Mouse (Mus musculus) MEL (cell line): ENCODE measurements around the gene Srgap1. TPM values are rescaled to one million over a fixed set of nuclear protein-coding genes. Genes with fewer than 3 reads are reported as not detected.

Experiments used
- DNase-seq: peaks from one replicate; pipeline ENCODE4 v3.0.0; 2011; ENCODE audit warnings: low read depth, low spot score
- H3K27ac ChIP-seq: 2 replicates; pipeline ENCODE4 v1.5.1; 2012; ENCODE audit warnings: low read depth, mild to moderate bottlenecking, control low read depth, low read length, moderate library complexity; ENCODE audit not compliant: control insufficient read depth
- H3K27me3 ChIP-seq, 2 experiments: fragments of 150-350 bp in 1 of 2; sonication (generic) in 1 of 2; 2 replicates each; pipeline ENCODE4 v1.6.1; 2012; ENCODE audit warnings: low read length in 2 of 2, mild to moderate bottlenecking in 2 of 2, improper control_type of control experiment in 1 of 2, moderate library complexity in 1 of 2; ENCODE audit not compliant: insufficient read depth in 2 of 2, control insufficient read depth in 1 of 2
- H3K36me3 ChIP-seq, 2 experiments: 2 replicates each; pipeline ENCODE4 v1.6.1; 2012 to 2014; ENCODE audit warnings: low read length in 2 of 2, improper control_type of control experiment in 1 of 2, inconsistent platforms in 1 of 2, mild to moderate bottlenecking in 1 of 2; ENCODE audit not compliant: insufficient read depth in 2 of 2, control insufficient read depth in 1 of 2
- H3K4me1 ChIP-seq, 2 experiments: fragments of 150-350 bp in 1 of 2; sonication (generic) in 1 of 2; 2 replicates each; pipeline ENCODE4 v1.6.1; 2012; ENCODE audit warnings: low read length in 2 of 2, improper control_type of control experiment in 1 of 2, mild to moderate bottlenecking in 1 of 2; ENCODE audit not compliant: insufficient read depth in 2 of 2, control insufficient read depth in 1 of 2
- H3K4me3 ChIP-seq, 2 experiments: fragments of 150-350 bp in 1 of 2; sonication (generic) in 1 of 2; 2 replicates each; pipeline ENCODE4 v1.5.1; 2012; ENCODE audit warnings: low read depth in 2 of 2, low read length in 2 of 2, mild to moderate bottlenecking in 2 of 2, moderate library complexity in 2 of 2, control low read depth in 1 of 2, improper control_type of control experiment in 1 of 2; ENCODE audit not compliant: control insufficient read depth in 1 of 2, insufficient read depth in 1 of 2
- H3K79me2 ChIP-seq: 2 replicates; pipeline ENCODE4 v1.6.1; 2012; ENCODE audit warnings: mild to moderate bottlenecking, low read length, moderate library complexity; ENCODE audit not compliant: control insufficient read depth, poor library complexity, insufficient read depth
- H3K9ac ChIP-seq: 2 replicates; pipeline ENCODE4 v1.6.1; 2012; ENCODE audit warnings: low read depth, mild to moderate bottlenecking, control low read depth, low read length, moderate library complexity; ENCODE audit not compliant: control insufficient read depth, poor library complexity, severe bottlenecking
- H3K9me3 ChIP-seq: fragments of 150-350 bp; sonication (generic); replicated peaks from 2 replicates; pipeline ENCODE4 v1.6.1; 2012; ENCODE audit warnings: mild to moderate bottlenecking, low read length, improper control_type of control experiment, moderate library complexity; ENCODE audit not compliant: insufficient read depth
- BHLHE40 ChIP-seq: IDR thresholded peaks from 2 replicates; pipeline ENCODE4 v1.6.1; 2012; ENCODE audit warnings: low read depth, mild to moderate bottlenecking, inconsistent platforms, low read length, improper control_type of control experiment, borderline replicate concordance
- CHD2 ChIP-seq: IDR thresholded peaks from 2 replicates; pipeline ENCODE4 v1.6.1; 2011; ENCODE audit warnings: low read length, improper control_type of control experiment
- ELF1 ChIP-seq: IDR thresholded peaks from 2 replicates; pipeline ENCODE4 v1.6.1; 2014; ENCODE audit warnings: low read depth, mild to moderate bottlenecking, inconsistent platforms, low read length, improper control_type of control experiment, moderate library complexity
- EP300 ChIP-seq, 2 experiments: IDR thresholded peaks; 2 replicates each; pipeline ENCODE4 v1.6.1; 2011; ENCODE audit warnings: improper control_type of control experiment in 2 of 2, low read length in 2 of 2, low read depth in 1 of 2, mild to moderate bottlenecking in 1 of 2
- MAX ChIP-seq: IDR thresholded peaks from 2 replicates; pipeline ENCODE4 v1.6.1; 2011; ENCODE audit warnings: low read length, improper control_type of control experiment
- RAD21 ChIP-seq: IDR thresholded peaks from 2 replicates; pipeline ENCODE4 v1.6.1; 2011; ENCODE audit warnings: mild to moderate bottlenecking, low read depth, low read length, improper control_type of control experiment
- SIN3A ChIP-seq: IDR thresholded peaks from 2 replicates; pipeline ENCODE4 v1.6.1; 2012; ENCODE audit warnings: low read length, improper control_type of control experiment, inconsistent platforms
- USF1 ChIP-seq: IDR thresholded peaks from 2 replicates; pipeline ENCODE4 v1.6.1; 2014; ENCODE audit warnings: low read depth, mild to moderate bottlenecking, inconsistent platforms, low read length, improper control_type of control experiment, moderate library complexity
- ZNF384 ChIP-seq: IDR thresholded peaks from 2 replicates; pipeline ENCODE4 v1.6.1; 2012; ENCODE audit warnings: low read depth, mild to moderate bottlenecking, inconsistent platforms, low read length, improper control_type of control experiment
- polyA plus RNA-seq, 2 experiments: library from polyadenylated mRNA; stranded (reverse) in 1 of 2; unstranded in 1 of 2; fragments of >175 nt in 1 of 2; fragments of >200 nt in 1 of 2; gene quantifications; 2 replicates each; pipeline versions ENCODE4 v1.2.1 to v1.2.4; 2012; ENCODE audit warnings: low replicate concordance in 2 of 2, low read depth in 1 of 2; ENCODE audit not compliant: insufficient read length in 2 of 2, insufficient read depth in 1 of 2, missing spikeins in 1 of 2
- total RNA-seq: library from RNA; depleted of rRNA; stranded (reverse); fragments of 300-350 nt; gene quantifications from 2 replicates; pipeline ENCODE4 v1.2.3, GENCODE M21; 2012

The Srgap1 gene
- total and polyA plus RNA-seq, 3 experiments = not detected

- no peaks in the 10 kb centered on the region for H3K79me2 ChIP-seq
- H3K4me3 ChIP-seq = no peak overlapping the region
- DNase-seq = no peak
- no peaks in the 10 kb centered on the region for H3K4me1 ChIP-seq
- peaks cover 0 to 1% of the 10 kb centered on the region in 2 experiments; a peak in 2 of 4 replicates for H3K27me3 ChIP-seq
- H3K9ac ChIP-seq = no peak overlapping the region
- no peaks in the 10 kb centered on the region for H3K36me3 ChIP-seq
- no peak for TF ChIP-seq MAX
- TF ChIP-seq CHD2 = no peak
- TF ChIP-seq ZNF384 = no peak
- TF ChIP-seq EP300 (IDR thresholded peaks at IDR 0.05; ENCODE audit: low read depth in 1 of 2, low read length in 2 of 2) = no peak
- no peak overlapping the region for H3K27ac ChIP-seq
- H3K9me3 ChIP-seq = no peaks in the 10 kb centered on the region
Measured at GRCm38 (mm10) chr10:121830335-121831307, 216.5 kb downstream of the Srgap1 start.

- Histone ChIP-seq H3K9ac (no peak overlapping the region), H3K27ac (no peak overlapping the region), H3K4me3 (no peak overlapping the region), H3K9me3 (no peaks in the 10 kb centered on the region), H3K27me3 (peaks cover 0 to 1% of the 10 kb centered on the region in 2 experiments; a peak in 2 of 4 replicates), H3K36me3 (no peaks in the 10 kb centered on the region), H3K4me1 (no peaks in the 10 kb centered on the region), H3K79me2 (no peaks in the 10 kb centered on the region)
- DNase-seq = peak; percentile 3
- TF ChIP-seq USF1 (no peak), ELF1 (no peak), MAX (no peak), BHLHE40 (no peak), SIN3A (no peak)
Measured at GRCm38 (mm10) chr10:121829800-121830303, 217.3 kb downstream of the Srgap1 start.

- H3K27me3 ChIP-seq = peaks cover 0 to 1% of the 10 kb centered on the region in 2 experiments; a peak in 2 of 4 replicates
- H3K27ac ChIP-seq = no peak overlapping the region
- DNase-seq = no peak
- no peaks in the 10 kb centered on the region for H3K36me3 ChIP-seq
- H3K9ac ChIP-seq = no peak overlapping the region
- no peaks in the 10 kb centered on the region for H3K9me3 ChIP-seq
- TF ChIP-seq MAX (no peak), RAD21 (no peak)
- TF ChIP-seq, all 39 proteins: peak for 0
- no peak overlapping the region for H3K4me3 ChIP-seq
- no peaks in the 10 kb centered on the region for H3K4me1 ChIP-seq
- H3K79me2 ChIP-seq = no peaks in the 10 kb centered on the region
Measured at GRCm38 (mm10) chr10:121829034-121829433, 218.1 kb downstream of the Srgap1 start.
